Mouse (Mus musculus): ENCODE measurements at regions not wholly inside any gene's neighbourhood (a gene's known extent, or its start where the extent isn't known, plus 50 kb on each side); places are given as distances from the start of the nearest gene placed in this dataset.
A peak's percentile ranks its signal among the peaks of the same experiment; 100 is the strongest.

DNA sequence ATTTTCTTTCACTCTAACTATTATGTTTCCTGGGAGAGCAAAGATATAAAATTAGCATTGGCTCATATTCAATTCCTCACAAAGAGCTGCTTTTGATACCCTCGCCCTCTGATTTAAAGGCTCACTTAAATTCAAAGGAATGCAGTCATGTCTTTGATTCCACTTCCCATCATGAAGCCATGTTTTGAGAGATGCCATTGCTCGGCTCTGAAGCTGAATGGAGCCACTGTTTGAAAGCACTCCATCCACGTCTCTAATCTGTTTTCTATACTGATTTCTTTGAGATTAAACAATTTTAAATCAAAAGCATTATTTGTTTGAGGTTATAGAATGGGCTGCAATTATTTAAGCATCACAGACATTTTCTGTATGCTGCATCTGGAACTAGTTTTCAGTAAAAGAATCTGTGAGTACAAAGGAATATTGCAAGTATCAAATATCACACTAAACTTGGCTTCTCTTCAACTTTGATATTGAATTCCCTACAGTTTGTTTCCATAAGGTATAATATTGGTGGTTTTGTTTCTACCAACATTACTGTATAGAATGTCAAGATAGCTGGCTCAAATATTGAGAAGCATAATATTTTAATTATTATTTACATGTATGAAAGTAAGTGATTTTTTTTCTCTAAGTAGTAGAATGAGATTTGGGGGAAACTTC is 126.4 kb downstream of the Rpl10l start:
- H3K9ac ChIP-seq: no peak overlapping the region
- no peak overlapping the region for H3K4me3 ChIP-seq
- peak; percentile 67; the same call in 1 of the 2 replicates for ATAC-seq (ENCODE audit: insufficient number of reproducible peaks, insufficient read depth, low FRiP score, low TSS enrichment, low read depth)
- H3K4me2 ChIP-seq: no peak overlapping the region
- WGBS: 15% methylated on average over 3 of the region's 3 CpGs
- H3K36me3 ChIP-seq: no peaks in the 10 kb centered on the region
- H3K4me1 ChIP-seq: 0 out of 2 replicates have a peak, but pooled peaks cover 2% of the 10 kb centered on the region
- H3K27ac ChIP-seq: peak overlapping the region; percentile 1; the same call in 1 of the 2 replicates
- no peaks in the 10 kb centered on the region for H3K9me3 ChIP-seq
- H3K27me3 ChIP-seq: no peaks in the 10 kb centered on the region

DNA sequence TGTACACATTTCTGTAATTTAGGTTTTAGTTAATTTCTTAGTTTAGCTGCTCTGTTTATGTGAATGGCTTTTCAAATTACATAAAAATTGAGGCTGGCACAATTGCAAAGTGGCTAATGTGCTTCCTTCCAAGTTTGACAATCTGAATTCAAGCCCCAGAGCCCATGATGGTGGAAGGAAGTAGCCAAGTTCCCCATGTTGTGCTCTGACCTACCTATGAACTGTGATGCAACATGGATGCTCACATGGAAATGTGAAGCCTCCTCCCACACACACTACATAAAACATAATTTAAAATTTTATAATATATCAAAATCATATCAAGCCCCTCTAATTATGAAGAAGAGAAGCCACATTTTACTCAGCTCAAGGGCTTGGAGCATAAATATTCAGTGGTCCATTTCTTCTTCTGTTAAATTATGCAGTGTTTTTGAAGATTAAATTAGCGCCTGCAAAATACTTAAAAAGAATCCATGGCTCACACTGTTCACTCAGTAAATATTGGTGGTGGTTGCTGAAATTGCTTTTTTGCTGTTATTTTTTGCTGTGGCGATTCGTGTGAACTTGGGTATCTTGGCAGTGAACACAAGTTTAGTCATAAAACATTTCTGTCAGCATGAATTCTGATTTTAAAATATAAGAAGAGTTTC is 127.1 kb downstream of the Rpl10l start:
- Histone ChIP-seq H3K4me1 (0 out of 2 replicates have a peak, but pooled peaks cover 2% of the 10 kb centered on the region), H3K27ac (peak overlapping the region; percentile 1; the same call in 1 of the 2 replicates), H3K9me3 (no peaks in the 10 kb centered on the region), H3K4me2 (no peak overlapping the region), H3K27me3 (no peaks in the 10 kb centered on the region), H3K36me3 (no peaks in the 10 kb centered on the region), H3K9ac (no peak overlapping the region), H3K4me3 (no peak overlapping the region)
- 42% methylated on average over 3 of the region's 3 CpGs for WGBS
- ATAC-seq (ENCODE audit: insufficient number of reproducible peaks, insufficient read depth, low FRiP score, low TSS enrichment, low read depth): no peak

DNA sequence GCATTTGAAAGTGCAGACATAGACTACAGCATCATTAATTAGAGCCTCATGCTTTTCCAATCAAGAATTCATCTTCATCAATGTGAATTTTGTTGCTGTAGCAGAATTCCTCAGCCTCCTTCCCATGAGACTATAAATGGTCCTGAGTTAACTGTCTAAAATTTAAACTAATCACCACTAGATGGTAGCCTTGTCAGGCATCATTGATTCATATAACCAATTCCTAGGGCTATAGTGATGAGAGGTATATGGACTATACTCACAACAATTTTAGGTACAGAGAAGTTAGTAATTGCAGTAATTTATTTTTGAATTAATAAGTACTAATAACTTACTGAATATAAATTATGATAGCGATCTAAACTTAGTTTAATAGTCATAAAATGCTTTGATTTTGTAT is 153.3 kb downstream of the Rpl10l start:
- no peak overlapping the region for H3K9ac ChIP-seq
- no peak overlapping the region for H3K27ac ChIP-seq
- no peak overlapping the region for H3K4me2 ChIP-seq
- no peak overlapping the region for H3K4me3 ChIP-seq
- H3K9me3 ChIP-seq: no peaks in the 10 kb centered on the region
- H3K27me3 ChIP-seq: no peaks in the 10 kb centered on the region
- WGBS: 52% methylated on average over 1 of the region's 1 CpGs
- no peak for ATAC-seq (ENCODE audit: insufficient number of reproducible peaks, insufficient read depth, low FRiP score, low TSS enrichment, low read depth)
- no peaks in the 10 kb centered on the region for H3K36me3 ChIP-seq
- H3K4me1 ChIP-seq: no peaks in the 10 kb centered on the region

DNA sequence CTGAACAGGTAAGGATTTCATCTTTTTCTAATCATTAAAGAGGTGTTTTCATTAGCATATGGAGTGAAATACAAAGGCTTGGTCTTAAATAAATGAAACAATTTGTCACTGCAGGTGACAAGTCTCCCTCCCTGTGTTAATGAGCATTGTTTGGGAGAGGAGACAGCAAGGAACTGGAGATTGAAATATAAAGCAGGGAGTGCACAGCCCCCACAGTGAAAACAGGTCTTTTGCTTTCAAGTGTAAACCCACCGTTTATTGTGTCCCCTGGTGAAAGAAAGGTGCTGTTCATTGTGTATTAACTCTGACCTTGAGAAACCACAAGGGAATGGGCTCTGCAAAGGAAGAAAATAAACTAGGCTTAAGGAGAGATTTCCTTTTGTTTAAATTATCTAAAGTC is 164.6 kb downstream of the Rpl10l start:
- Histone ChIP-seq H3K4me1 (no peaks in the 10 kb centered on the region), H3K9ac (no peak overlapping the region), H3K9me3 (no peaks in the 10 kb centered on the region), H3K4me3 (no peak overlapping the region), H3K4me2 (no peak overlapping the region), H3K27ac (no peak overlapping the region), H3K36me3 (no peaks in the 10 kb centered on the region), H3K27me3 (no peaks in the 10 kb centered on the region)
- 22% methylated on average over 1 of the region's 1 CpGs for WGBS
- ATAC-seq (ENCODE audit: insufficient number of reproducible peaks, insufficient read depth, low FRiP score, low TSS enrichment, low read depth): no peak

DNA sequence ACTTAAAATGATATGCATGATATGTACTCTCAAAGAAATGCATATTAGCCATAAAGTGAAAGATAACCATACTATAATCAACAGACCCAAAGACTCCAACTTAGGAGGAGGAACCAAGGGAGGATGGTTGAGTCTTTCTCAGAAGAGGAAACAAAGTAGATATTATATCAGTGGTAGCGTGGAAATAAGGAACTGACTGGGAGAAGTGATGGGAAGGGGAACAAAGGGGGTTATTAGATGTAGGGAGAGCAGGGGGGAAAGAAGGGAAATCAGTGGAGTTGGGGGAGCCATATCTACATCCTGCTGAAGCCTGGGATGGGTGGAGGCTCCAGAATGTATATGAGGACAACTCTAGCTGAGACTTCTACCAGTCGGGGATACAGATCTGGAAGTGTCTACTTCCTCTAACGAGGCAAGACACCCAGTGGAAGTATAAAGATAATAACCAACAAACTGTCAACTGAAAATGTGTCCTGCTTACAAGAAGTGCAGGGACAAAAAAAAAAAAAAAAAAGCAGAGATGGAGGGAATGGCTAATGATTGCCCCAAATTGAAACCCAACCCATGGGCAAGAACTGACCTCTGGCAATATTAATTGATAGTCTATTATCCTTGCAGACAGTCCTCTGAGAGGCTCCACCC is 193.3 kb downstream of the Rpl10l start:
- H3K27ac ChIP-seq: no peak overlapping the region
- H3K4me2 ChIP-seq: no peak overlapping the region
- H3K27me3 ChIP-seq: no peaks in the 10 kb centered on the region
- no peak overlapping the region for H3K9ac ChIP-seq
- H3K4me3 ChIP-seq: no peak overlapping the region
- ATAC-seq (ENCODE audit: insufficient number of reproducible peaks, insufficient read depth, low FRiP score, low TSS enrichment, low read depth): no peak
- no peaks in the 10 kb centered on the region for H3K4me1 ChIP-seq
- no peaks in the 10 kb centered on the region for H3K9me3 ChIP-seq
- H3K36me3 ChIP-seq: no peaks in the 10 kb centered on the region
- 84% methylated on average over 3 of the region's 3 CpGs for WGBS

DNA sequence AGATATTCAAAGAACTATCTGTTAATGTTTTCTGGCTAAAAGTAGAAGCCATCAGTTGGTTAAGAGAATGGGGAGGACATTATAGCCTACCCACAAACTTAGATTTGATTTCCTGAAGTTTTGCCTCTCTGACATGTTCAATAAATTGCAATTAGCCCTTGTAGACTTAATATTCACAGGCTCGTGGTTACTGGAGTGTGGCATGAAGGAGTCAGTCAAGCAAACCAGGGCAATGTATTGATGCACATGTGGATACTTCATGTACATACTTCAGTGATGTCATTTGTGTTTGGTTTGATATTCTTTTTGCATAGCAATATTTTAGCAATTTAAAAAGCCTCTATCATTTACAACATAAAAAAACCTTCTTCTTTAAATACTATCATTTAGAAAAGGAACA is 223.9 kb downstream of the Rpl10l start:
- no peak overlapping the region for H3K4me2 ChIP-seq
- H3K27me3 ChIP-seq: no peaks in the 10 kb centered on the region
- no peaks in the 10 kb centered on the region for H3K9me3 ChIP-seq
- H3K4me1 ChIP-seq: no peaks in the 10 kb centered on the region
- H3K4me3 ChIP-seq: no peak overlapping the region
- H3K36me3 ChIP-seq: no peaks in the 10 kb centered on the region
- no peak overlapping the region for H3K9ac ChIP-seq
- WGBS: 41% methylated on average over 1 of the region's 1 CpGs
- ATAC-seq (ENCODE audit: insufficient number of reproducible peaks, insufficient read depth, low FRiP score, low TSS enrichment, low read depth): no peak
- no peak overlapping the region for H3K27ac ChIP-seq

DNA sequence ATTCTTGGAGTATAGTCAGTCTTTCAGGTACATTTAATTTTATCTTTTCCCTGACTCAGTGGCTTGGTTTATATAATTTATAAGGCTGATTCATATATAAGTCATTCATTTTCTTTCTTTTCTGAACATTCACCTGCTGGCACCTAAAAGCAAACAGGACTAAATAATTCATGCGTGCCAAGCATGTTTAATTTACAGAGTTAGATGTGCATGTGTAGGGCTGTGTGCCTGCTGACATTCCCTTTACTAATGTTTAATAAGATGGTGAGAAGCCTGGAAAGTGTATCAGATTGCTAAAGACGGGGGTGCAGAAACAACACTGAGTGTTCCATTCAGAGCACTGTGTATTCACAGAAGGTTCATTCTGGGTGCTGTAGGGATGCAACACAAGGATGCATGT is 229.0 kb downstream of the Rpl10l start:
- ATAC-seq (ENCODE audit: insufficient number of reproducible peaks, insufficient read depth, low FRiP score, low TSS enrichment, low read depth): no peak

DNA sequence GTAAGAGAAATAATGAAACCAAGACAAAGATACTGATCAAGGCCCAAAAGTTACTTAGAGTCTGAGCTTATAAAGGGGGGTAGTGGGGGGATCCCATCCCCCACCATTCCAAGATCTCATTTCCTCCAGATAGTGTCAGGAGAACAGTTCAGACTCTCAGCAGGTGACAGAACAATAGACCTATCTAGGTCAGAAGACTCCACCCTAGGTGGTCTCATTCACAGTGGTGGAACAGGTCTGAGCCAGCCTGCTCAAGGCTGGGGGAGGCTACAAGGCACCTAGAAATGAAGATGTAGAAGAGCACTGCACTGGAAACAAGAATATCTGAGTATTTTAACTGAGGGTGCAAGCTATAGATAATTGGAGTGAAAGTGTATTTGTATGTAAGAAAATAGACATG is 235.3 kb downstream of the Rpl10l start:
- Histone ChIP-seq H3K4me2 (no peak overlapping the region), H3K4me1 (no peaks in the 10 kb centered on the region), H3K27me3 (no peaks in the 10 kb centered on the region), H3K4me3 (no peak overlapping the region), H3K9ac (no peak overlapping the region), H3K27ac (no peak overlapping the region), H3K9me3 (no peaks in the 10 kb centered on the region), H3K36me3 (no peaks in the 10 kb centered on the region)
- ATAC-seq (ENCODE audit: insufficient number of reproducible peaks, insufficient read depth, low FRiP score, low TSS enrichment, low read depth): no peak

More for the DNA sequence above, 229.0 kb downstream of the Rpl10l start:
- no peak overlapping the region for H3K4me3 ChIP-seq
- H3K4me2 ChIP-seq: no peak overlapping the region
- H3K27ac ChIP-seq: no peak overlapping the region
- H3K9me3 ChIP-seq: no peaks in the 10 kb centered on the region
- H3K9ac ChIP-seq: no peak overlapping the region
- no peaks in the 10 kb centered on the region for H3K27me3 ChIP-seq
- no peaks in the 10 kb centered on the region for H3K4me1 ChIP-seq
- WGBS: 68% methylated on average over 2 of the region's 2 CpGs
- H3K36me3 ChIP-seq: no peaks in the 10 kb centered on the region

DNA sequence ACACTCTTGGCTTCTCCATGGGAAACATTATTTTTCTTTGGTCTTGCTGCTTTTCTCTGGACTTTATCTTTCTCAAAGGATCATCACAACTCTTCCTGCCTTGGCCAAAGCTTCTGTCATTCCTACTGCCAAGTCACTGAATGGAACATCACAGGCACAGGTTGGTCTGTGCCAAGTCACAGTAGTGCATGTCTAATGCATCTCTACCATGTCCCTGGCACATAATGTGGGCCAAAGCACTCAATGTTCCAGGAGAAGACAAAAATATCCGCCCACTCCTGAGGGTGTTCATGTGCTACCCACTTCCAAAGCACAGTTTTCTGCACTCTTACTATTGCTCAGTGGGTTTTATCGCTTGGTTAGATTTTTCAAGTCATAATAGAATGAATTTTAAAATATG is 247.9 kb downstream of the Rpl10l start:
- Histone ChIP-seq H3K4me3 (no peak overlapping the region), H3K9ac (no peak overlapping the region), H3K36me3 (no peaks in the 10 kb centered on the region), H3K4me1 (no peaks in the 10 kb centered on the region), H3K27ac (no peak overlapping the region), H3K27me3 (no peaks in the 10 kb centered on the region), H3K4me2 (no peak overlapping the region), H3K9me3 (no peaks in the 10 kb centered on the region)
- ATAC-seq (ENCODE audit: insufficient number of reproducible peaks, insufficient read depth, low FRiP score, low TSS enrichment, low read depth): no peak
- 88% methylated on average over 2 of the region's 2 CpGs for WGBS

DNA sequence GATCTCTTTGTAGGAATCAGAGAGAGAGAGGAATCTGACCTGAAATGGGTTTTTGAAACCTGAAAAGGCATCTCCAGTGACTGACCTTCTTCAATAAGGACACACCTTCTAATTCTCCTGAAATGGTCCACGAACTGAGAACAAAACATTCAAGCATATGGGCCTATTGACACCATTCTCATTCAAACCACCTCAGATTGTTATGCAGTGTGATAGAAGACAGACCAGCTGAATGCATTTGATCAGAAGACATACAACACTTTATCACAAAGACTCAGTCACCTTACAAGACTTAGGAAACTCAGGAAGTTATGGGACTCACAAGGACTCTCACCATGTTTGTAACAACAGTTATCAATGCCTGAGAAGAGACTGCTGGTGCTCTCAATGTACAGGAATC is 256.7 kb downstream of the Rpl10l start:
- WGBS: 72% methylated on average over 1 of the region's 1 CpGs

DNA sequence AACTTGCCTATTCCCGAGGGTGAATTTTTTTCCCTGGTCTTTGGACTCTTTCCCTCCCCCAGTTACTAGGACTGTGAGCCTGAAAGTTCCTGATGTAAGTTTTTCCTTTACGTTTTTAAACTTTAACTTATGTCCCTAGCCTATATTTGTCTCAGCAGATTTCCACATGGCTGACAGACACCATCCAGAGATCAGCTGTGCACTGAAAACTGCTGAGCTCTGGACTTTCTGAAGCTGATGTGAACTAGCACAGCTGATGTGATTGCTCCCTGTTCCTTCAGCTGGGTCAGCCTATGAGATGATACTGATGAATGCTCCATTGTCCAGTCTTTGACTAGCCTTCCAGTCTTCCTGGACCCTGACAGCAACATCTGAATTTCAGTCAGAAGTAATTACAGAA is 271.5 kb downstream of the Rpl10l start:
- no peak overlapping the region for H3K4me3 ChIP-seq
- H3K9me3 ChIP-seq: no peaks in the 10 kb centered on the region
- ATAC-seq (ENCODE audit: insufficient number of reproducible peaks, insufficient read depth, low FRiP score, low TSS enrichment, low read depth): no peak
- H3K4me1 ChIP-seq: no peaks in the 10 kb centered on the region
- no peak overlapping the region for H3K27ac ChIP-seq
- no peak overlapping the region for H3K9ac ChIP-seq
- WGBS: 63% methylated on average over 2 of the region's 2 CpGs
- no peak overlapping the region for H3K4me2 ChIP-seq
- no peaks in the 10 kb centered on the region for H3K27me3 ChIP-seq
- H3K36me3 ChIP-seq: no peaks in the 10 kb centered on the region

More for the DNA sequence above, 256.7 kb downstream of the Rpl10l start:
- no peak overlapping the region for H3K9ac ChIP-seq
- no peak overlapping the region for H3K27ac ChIP-seq
- no peaks in the 10 kb centered on the region for H3K36me3 ChIP-seq
- ATAC-seq (ENCODE audit: insufficient number of reproducible peaks, insufficient read depth, low FRiP score, low TSS enrichment, low read depth): no peak
- H3K9me3 ChIP-seq: no peaks in the 10 kb centered on the region
- no peaks in the 10 kb centered on the region for H3K4me1 ChIP-seq
- H3K27me3 ChIP-seq: no peaks in the 10 kb centered on the region
- H3K4me2 ChIP-seq: no peak overlapping the region
- no peak overlapping the region for H3K4me3 ChIP-seq

Measured in embryonic facial prominence, embryonic 13.5 days (tissue).